Mouse (Mus musculus) liver, embryonic 14.5 days (tissue): ENCODE measurements around the gene Atp2b4. TPM values are rescaled to one million over a fixed set of nuclear protein-coding genes. Genes with fewer than 3 reads are reported as not detected.

Source experiments
- ATAC-seq: fragments of 200-750 bp; cut with Nextera tagmentation; 2 replicates; pipeline ENCODE4 v1.8.0; 2017; ENCODE audit warnings: moderate number of reproducible peaks, mild to moderate bottlenecking, moderate library complexity; ENCODE audit not compliant: insufficient read depth
- DNase-seq, 3 experiments: peaks; one replicate each; pipeline ENCODE4 v3.0.0-alpha.2; 2012 to 2013; ENCODE audit warnings: low read depth in 3 of 3, low spot score in 3 of 3
- H3K27ac ChIP-seq: fragments of 300-500 bp; sonication (generic); 2 replicates; pipeline ENCODE4 v1.5.1; 2014; ENCODE audit warnings: moderate library complexity, mild to moderate bottlenecking, control low read depth, inconsistent platforms
- H3K27me3 ChIP-seq: fragments of 300-500 bp; sonication (generic); 2 replicates; pipeline ENCODE4 v1.6.1; 2014; ENCODE audit warnings: mild to moderate bottlenecking, low read length, moderate library complexity; ENCODE audit not compliant: control insufficient read depth, insufficient read depth
- H3K36me3 ChIP-seq: fragments of 300-500 bp; sonication (generic); replicated peaks from 2 replicates; pipeline ENCODE4 v1.6.1; 2014; ENCODE audit warnings: low read depth; ENCODE audit not compliant: control insufficient read depth, insufficient read depth
- H3K4me1 ChIP-seq, 2 experiments: fragments of 200-500 bp in 1 of 2; fragments of 300-500 bp in 1 of 2; sonication (generic) in 1 of 2; replicated peaks; 2 replicates each; pipeline ENCODE4 v1.6.1; 2012 to 2014; ENCODE audit warnings: antibody characterized with exemption in 1 of 2, inconsistent platforms in 1 of 2, low read length in 1 of 2; ENCODE audit not compliant: control insufficient read depth in 2 of 2, insufficient read depth in 2 of 2
- H3K4me2 ChIP-seq: fragments of 300-500 bp; sonication (generic); 2 replicates; pipeline ENCODE4 v1.6.1; 2014; ENCODE audit warnings: low read depth, mild to moderate bottlenecking, control low read depth, moderate library complexity
- H3K4me3 ChIP-seq, 2 experiments: fragments of 200-500 bp in 1 of 2; fragments of 300-500 bp in 1 of 2; sonication (generic) in 1 of 2; 2 replicates each; pipeline ENCODE4 v1.5.1; 2012 to 2014; ENCODE audit warnings: low read depth in 2 of 2, low read length in 2 of 2, mild to moderate bottlenecking in 2 of 2, control low read depth in 1 of 2, inconsistent platforms in 1 of 2, moderate library complexity in 1 of 2; ENCODE audit not compliant: insufficient read depth in 1 of 2
- H3K9ac ChIP-seq: fragments of 300-500 bp; sonication (generic); replicated peaks from 2 replicates; pipeline ENCODE4 v1.6.1; 2014; ENCODE audit warnings: mild to moderate bottlenecking, control low read depth, moderate library complexity
- H3K9me3 ChIP-seq: fragments of 300-500 bp; sonication (generic); 2 replicates; pipeline ENCODE4 v1.6.1; 2016; ENCODE audit warnings: low read length, mixed read lengths; ENCODE audit not compliant: control insufficient read depth
- CTCF ChIP-seq: IDR thresholded peaks from 2 replicates; pipeline ENCODE4 v1.5.1; 2016; ENCODE audit warnings: antibody characterized with exemption, low read depth, control low read depth
- EP300 ChIP-seq: IDR thresholded peaks from 2 replicates; pipeline ENCODE4 v1.6.1; 2016; ENCODE audit warnings: antibody characterized with exemption, low read depth
- WGBS: fragments of 180-500 bp; shearing (Covaris S2); extraction: QIAGEN DNeasy Blood & Tissue Kit; methylation state at CpG from one replicate; pipeline ENCODE4 v1.1.7; 2014; ENCODE audit not compliant: insufficient replicate concordance; 5-methylcytosine and 5-hydroxymethylcytosine counted together
- polyA plus RNA-seq, 2 experiments: library from polyadenylated mRNA; depleted of rRNA in 1 of 2; stranded (reverse) in 1 of 2; unstranded in 1 of 2; fragments of >200 nt; fragmentation: Nextera tagmentation in 1 of 2; extraction: Ambion mirVana in 1 of 2; gene quantifications; 2 replicates each; pipeline versions ENCODE4 v1.2.1 to v1.2.3; 2012 to 2014

The Atp2b4 gene
- polyA plus RNA-seq, 2 experiments = 16.5 to 33.1 TPM

DNA sequence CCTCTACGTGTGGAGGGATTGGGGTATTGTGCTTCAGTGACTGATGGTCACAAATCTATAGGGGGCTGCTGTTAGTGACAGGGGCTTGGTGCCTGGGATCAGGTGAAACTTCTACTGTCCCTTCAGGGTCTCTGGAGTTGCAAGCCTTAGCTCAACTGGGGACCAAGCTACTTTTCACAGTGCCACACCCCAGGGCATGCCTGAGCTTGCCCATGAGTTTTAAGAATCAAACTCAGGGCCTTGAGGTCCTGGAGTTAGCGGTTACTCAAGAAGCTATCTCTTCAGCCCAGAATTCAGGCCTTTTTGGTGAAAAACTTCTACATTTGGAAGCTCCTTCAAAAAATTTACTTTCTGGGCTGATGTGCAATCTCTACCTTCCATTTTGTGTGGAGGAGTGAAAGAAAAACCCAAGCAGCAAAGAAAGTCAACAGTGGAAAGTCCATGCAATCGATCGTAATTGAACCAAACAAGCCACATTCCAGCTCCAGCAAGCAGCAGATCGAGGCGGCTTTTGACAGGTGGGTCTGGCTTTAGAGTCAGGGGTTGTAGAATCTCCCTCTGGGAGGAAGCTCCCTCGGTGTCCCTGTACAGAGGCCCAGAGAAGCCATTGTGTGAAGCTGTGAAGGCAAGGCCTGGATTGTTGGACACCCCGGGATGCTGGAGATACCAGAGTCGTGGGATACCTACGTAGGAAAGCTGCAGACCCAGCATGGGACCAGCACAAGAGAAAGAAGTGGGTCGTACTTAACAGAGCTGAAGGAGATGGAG is 136.5 kb downstream of the Atp2b4 start:
- no peak overlapping the region for H3K4me3 ChIP-seq
- WGBS = 65% methylated on average over 11 of the region's 11 CpGs
- peak overlapping the region; percentile 23 for H3K4me2 ChIP-seq

DNA sequence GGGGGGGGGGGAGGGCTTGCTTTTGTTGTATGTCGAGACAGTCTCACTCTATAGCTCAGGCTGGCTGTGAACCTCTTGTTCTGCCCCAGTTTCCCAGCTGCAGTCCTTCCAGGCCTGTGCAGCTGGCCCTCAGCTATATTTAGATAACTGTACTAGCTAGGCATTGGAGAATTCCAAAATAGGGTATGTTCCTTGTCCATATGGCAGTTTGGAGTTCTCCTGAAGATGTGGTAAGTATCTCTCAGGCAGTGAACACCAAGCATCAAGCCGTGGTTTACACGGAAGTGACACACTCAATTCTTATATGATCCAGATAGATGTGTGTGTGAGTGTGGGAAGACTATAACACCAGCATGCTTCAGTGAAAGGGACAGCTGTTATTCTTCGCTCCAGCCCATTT is 137.4 kb downstream of the Atp2b4 start:
- TF ChIP-seq EP300 (no peak), CTCF (no peak)
- Histone ChIP-seq H3K27ac (no peak overlapping the region), H3K36me3 (peaks cover 13% of the 10 kb centered on the region), H3K4me1 (peaks cover 11 to 19% of the 10 kb centered on the region in 2 experiments), H3K4me3 (no peak overlapping the region), H3K9me3 (no peaks in the 10 kb centered on the region), H3K4me2 (no peak overlapping the region), H3K27me3 (no peaks in the 10 kb centered on the region), H3K9ac (no peak overlapping the region)
- DNase-seq = no peak
- WGBS = 66% methylated on average over 4 of the region's 4 CpGs
- no peak for ATAC-seq

More for the DNA sequence above, 136.5 kb downstream of the Atp2b4 start:
- no peak overlapping the region for H3K9ac ChIP-seq
- ATAC-seq (no peak), DNase-seq (no peak)
- peaks cover 11 to 13% of the 10 kb centered on the region in 2 experiments; a peak in 3 of 4 replicates for H3K4me1 ChIP-seq
- no peaks in the 10 kb centered on the region for H3K27me3 ChIP-seq
- TF ChIP-seq EP300 (no peak), CTCF (no peak)
- H3K36me3 ChIP-seq = peaks cover 5% of the 10 kb centered on the region
- H3K9me3 ChIP-seq = no peaks in the 10 kb centered on the region
- no peak overlapping the region; the same call in 1 of the 2 replicates for H3K27ac ChIP-seq

DNA sequence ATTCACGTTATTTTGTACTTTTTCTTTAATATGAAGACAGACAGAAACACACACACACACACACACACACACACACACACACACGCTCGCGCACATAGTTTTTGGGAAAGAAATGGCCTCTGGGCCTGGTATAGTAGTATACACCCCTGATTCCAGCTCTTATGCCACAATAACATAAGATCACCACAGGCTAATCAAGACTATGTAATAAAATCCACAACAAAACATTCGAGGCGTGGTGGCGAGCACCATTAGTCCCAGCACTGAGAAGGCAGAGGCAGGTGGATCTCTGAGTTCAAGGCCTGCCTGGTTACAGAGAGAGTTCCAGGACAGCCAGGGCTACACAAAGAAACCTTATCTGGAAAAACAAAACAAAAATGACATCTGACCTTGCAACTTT is 137.9 kb downstream of the Atp2b4 start:
- peaks cover 11 to 19% of the 10 kb centered on the region in 2 experiments for H3K4me1 ChIP-seq
- 87% methylated on average over 7 of the region's 7 CpGs for WGBS
- TF ChIP-seq EP300 (no peak), CTCF (no peak)

DNA sequence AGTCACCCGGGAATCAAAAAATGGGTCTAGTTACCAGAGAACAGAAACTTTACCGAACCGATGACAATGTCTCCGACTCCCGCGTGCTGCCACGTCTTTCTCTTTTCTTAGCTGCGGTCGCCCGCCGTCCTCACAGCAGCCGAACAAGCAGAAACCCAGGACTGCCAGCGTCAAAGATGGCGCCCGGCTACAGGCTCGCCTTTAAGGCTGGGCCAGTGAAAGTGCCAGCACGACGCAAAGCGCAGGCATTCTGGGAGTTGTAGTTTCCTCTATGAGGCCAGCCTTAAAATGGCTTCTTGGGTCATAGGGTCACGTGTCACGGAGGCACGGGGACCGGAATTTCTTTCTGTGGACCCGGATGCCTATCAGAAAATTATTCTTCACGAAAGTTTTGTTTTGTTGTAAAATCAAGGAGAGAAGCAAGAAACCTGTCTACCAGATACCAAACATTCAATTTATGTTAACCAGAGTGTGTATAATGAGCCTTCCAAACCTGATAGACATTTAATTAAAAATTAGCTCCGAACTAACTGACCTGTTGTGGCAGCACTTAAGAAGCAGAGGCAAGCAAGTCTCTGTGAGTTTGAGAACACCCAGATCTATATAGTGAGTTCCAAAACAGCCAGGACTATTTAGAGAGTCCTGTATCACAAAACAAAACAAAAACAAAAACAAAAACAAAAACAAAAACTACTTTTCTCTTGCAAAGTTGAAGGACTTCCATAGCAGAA is 139.5 kb downstream of the Atp2b4 start, which contains the start of gene Gm38394:
TSS of gene Gm38394 (minus strand) at position 116 of the 731 bp plus-strand sequence.
- 3% methylated on average over 26 of the region's 26 CpGs for WGBS
- TF ChIP-seq EP300 (no peak), CTCF (no peak)
- Histone ChIP-seq H3K9me3 (no peaks in the 10 kb centered on the region), H3K27me3 (no peaks in the 10 kb centered on the region), H3K9ac (peak within 1 kb of the TSS; percentile 93), H3K27ac (peak within 1 kb of the TSS; percentile 74), H3K4me1 (peaks cover 11 to 22% of the 10 kb centered on the region in 2 experiments), H3K36me3 (peaks cover 30% of the 10 kb centered on the region), H3K4me2 (peak within 1 kb of the TSS; percentile 85), H3K4me3 (peak within 1 kb of the TSS; percentile 92 to 97)
- ATAC-seq (peak; percentile 99), DNase-seq (peak; percentile 92 to 94 (median 93))

More for the DNA sequence above, 137.9 kb downstream of the Atp2b4 start:
- Histone ChIP-seq H3K4me2 (no peak overlapping the region), H3K27me3 (no peaks in the 10 kb centered on the region), H3K36me3 (peaks cover 18% of the 10 kb centered on the region), H3K4me3 (no peak overlapping the region), H3K9ac (no peak overlapping the region), H3K27ac (no peak overlapping the region), H3K9me3 (no peaks in the 10 kb centered on the region)
- ATAC-seq (no peak), DNase-seq (no peak)
